Mouse (Mus musculus) intestine, embryonic 14.5 days (tissue): ENCODE measurements around the gene Sept14. TPM values are rescaled to one million over a fixed set of nuclear protein-coding genes. Genes with fewer than 3 reads are reported as not detected.

ENCODE experiments used
- ATAC-seq: fragments of 200-750 bp; cut with Nextera tagmentation; replicated peaks from 2 replicates; pipeline ENCODE4 v1.8.0; 2017; ENCODE audit warnings: low read depth, moderate number of reproducible peaks, moderate TSS enrichment, moderate library complexity; ENCODE audit not compliant: low FRiP score, low TSS enrichment
- DNase-seq: peaks from one replicate; pipeline ENCODE4 v3.0.0-alpha.2; 2018; ENCODE audit warnings: low spot score
- H3K27ac ChIP-seq: fragments of 300-500 bp; sonication (generic); 2 replicates; pipeline ENCODE4 v1.5.1; 2014; ENCODE audit warnings: low read depth, mild to moderate bottlenecking, control low read depth
- H3K27me3 ChIP-seq: fragments of 300-500 bp; sonication (generic); replicated peaks from 2 replicates; pipeline ENCODE4 v1.6.1; 2014; ENCODE audit warnings: low read length, control low read depth; ENCODE audit not compliant: control insufficient read depth, insufficient read depth
- H3K36me3 ChIP-seq: fragments of 300-500 bp; sonication (generic); 2 replicates; pipeline ENCODE4 v1.6.1; 2014; ENCODE audit warnings: low read length, control low read depth; ENCODE audit not compliant: control insufficient read depth, insufficient read depth
- H3K4me1 ChIP-seq: fragments of 300-500 bp; sonication (generic); replicated peaks from 2 replicates; pipeline ENCODE4 v1.6.1; 2014; ENCODE audit warnings: low read length, control low read depth, mixed read lengths; ENCODE audit not compliant: control insufficient read depth, insufficient read depth
- H3K4me2 ChIP-seq: fragments of 300-500 bp; sonication (generic); 2 replicates; pipeline ENCODE4 v1.6.1; 2014; ENCODE audit warnings: low read length
- H3K4me3 ChIP-seq: fragments of 300-500 bp; sonication (generic); 2 replicates; pipeline ENCODE4 v1.5.1; 2014; ENCODE audit warnings: low read depth, low read length, control low read depth, mixed read lengths
- H3K9ac ChIP-seq: fragments of 300-500 bp; sonication (generic); 2 replicates; pipeline ENCODE4 v1.6.1; 2014; ENCODE audit warnings: mild to moderate bottlenecking, low read length
- H3K9me3 ChIP-seq: fragments of 300-500 bp; sonication (generic); 2 replicates; pipeline ENCODE4 v1.6.1; 2016; ENCODE audit warnings: low read length, control low read depth; ENCODE audit not compliant: control insufficient read depth
- WGBS: fragments of 180-500 bp; shearing (Covaris S2); extraction: QIAGEN DNeasy Blood & Tissue Kit; methylation state at CpG from one replicate; pipeline ENCODE4 v1.1.7; 2014; 5-methylcytosine and 5-hydroxymethylcytosine counted together
- polyA plus RNA-seq: library from polyadenylated mRNA; unstranded; fragments of >200 nt; fragmentation: Nextera tagmentation; extraction: Ambion mirVana; gene quantifications from 2 replicates; pipeline ENCODE4 v1.2.1, GENCODE M21; 2014

Gene Sept14
- not detected in 2 replicates for polyA plus RNA-seq

GRCm38 (mm10) chr5:129708412-129708811 lies at the start of gene Sept14:
Gene Sept14, minus strand, starts transcription at chr5:129708512.
- Histone ChIP-seq H3K4me3 (no peak within 1 kb of the TSS), H3K27ac (no peak within 1 kb of the TSS), H3K27me3 (no peaks in the 10 kb centered on the region; the same call in 1 of the 2 replicates), H3K9ac (no peak within 1 kb of the TSS), H3K36me3 (no peaks in the 10 kb centered on the region), H3K9me3 (no peaks in the 10 kb centered on the region), H3K4me1 (no peaks in the 10 kb centered on the region), H3K4me2 (no peak within 1 kb of the TSS)
- DNase-seq = no peak
- no peak for ATAC-seq
- WGBS = 62% methylated on average over 2 of the region's 2 CpGs

DNA sequence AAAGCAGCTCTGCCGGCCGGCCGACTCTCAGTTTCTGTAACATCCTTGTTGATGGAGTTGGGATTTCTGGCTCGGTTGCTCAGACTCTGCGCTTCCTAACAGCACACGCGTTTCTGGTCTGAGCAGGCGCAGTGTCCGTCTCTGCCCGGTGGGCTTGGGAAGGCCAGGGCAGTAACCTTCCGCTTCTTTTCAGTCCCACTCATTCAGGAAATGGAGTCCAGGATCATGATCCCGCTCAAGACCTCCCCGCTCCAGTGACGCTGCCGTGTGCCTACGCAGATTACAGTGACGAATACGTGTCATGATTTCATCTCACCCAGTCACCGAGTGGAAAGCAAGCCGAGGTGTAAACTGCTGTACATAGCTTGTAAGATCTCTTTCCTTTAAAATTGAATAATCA lies 48.6 kb upstream of the Sept14 start:
- no peak for DNase-seq
- ATAC-seq = no peak
- Histone ChIP-seq H3K9ac (no peak overlapping the region), H3K27ac (no peak overlapping the region), H3K9me3 (no peaks in the 10 kb centered on the region), H3K4me3 (no peak overlapping the region), H3K27me3 (no peaks in the 10 kb centered on the region), H3K36me3 (peaks cover 36% of the 10 kb centered on the region), H3K4me1 (no peaks in the 10 kb centered on the region), H3K4me2 (no peak overlapping the region)
- 93% methylated on average over 20 of the region's 20 CpGs for WGBS

DNA sequence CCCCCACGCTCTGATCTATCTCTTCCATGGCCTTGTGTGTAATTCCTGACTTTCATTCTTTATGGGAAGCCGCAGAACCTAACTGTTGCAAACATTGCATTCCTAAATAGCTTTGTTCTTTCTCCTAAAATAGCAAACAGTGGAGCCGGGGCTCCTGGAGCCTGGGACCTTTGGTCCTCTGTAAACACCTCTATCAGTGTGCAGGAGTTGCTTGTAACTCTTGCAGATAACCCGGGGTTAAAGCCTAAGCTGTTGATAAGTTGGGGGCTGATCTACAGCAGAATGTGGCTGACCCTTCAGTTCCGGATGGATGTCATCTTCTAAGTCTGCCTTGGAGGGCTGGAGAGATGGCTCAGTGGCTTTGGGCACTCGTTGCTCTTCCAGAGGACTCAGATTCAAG lies 35.7 kb upstream of the Sept14 start:
- Histone ChIP-seq H3K4me3 (no peak overlapping the region), H3K4me2 (no peak overlapping the region), H3K9me3 (no peaks in the 10 kb centered on the region), H3K27ac (no peak overlapping the region), H3K4me1 (no peaks in the 10 kb centered on the region), H3K27me3 (no peaks in the 10 kb centered on the region), H3K36me3 (peaks cover 57% of the 10 kb centered on the region), H3K9ac (no peak overlapping the region)
- ATAC-seq (no peak), DNase-seq (no peak)
- WGBS = 30% methylated on average over 6 of the region's 6 CpGs

DNA sequence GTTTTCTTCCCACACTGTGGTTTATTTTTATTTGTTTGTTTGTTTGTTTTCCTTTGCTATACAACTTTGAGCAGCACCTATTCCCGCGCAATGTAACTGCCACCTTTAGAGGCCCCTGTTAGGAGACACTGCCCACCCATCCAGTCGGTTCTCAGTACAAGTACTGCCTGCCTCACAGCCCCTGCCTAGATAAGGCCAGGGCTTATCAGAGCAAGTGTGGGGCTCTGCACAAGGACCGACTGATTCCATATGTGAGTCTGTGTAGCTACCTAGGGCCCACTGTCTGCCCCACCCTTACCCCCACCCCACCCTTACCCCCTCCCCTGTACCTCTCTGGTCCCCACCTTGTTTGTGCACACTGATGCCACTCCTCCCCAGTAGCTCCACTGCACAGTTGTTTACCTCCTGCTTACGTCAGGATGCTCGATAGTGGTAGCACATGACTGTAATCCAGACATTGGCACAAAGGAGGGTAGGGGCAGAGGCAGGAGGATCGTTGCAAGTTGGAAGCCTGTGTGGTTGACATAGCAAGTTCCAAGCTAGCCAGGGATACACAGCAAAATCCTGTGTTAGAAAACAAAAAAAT lies 34.7 kb upstream of the Sept14 start:
- H3K4me2 ChIP-seq = no peak overlapping the region
- WGBS = 68% methylated on average over 7 of the region's 7 CpGs
- H3K4me3 ChIP-seq = no peak overlapping the region
- H3K27ac ChIP-seq = no peak overlapping the region
- DNase-seq = no peak
- H3K9ac ChIP-seq = no peak overlapping the region
- H3K27me3 ChIP-seq = no peaks in the 10 kb centered on the region
- no peaks in the 10 kb centered on the region for H3K4me1 ChIP-seq
- peak; percentile 79 for ATAC-seq
- peaks cover 48% of the 10 kb centered on the region for H3K36me3 ChIP-seq
- no peaks in the 10 kb centered on the region for H3K9me3 ChIP-seq

GRCm38 (mm10) chr5:129740976-129741375 lies 32.7 kb upstream of the Sept14 start:
- WGBS = 100% methylated on average over 1 of the region's 1 CpGs
- H3K4me2 ChIP-seq = no peak overlapping the region
- ATAC-seq (no peak), DNase-seq (no peak)
- no peak overlapping the region for H3K4me3 ChIP-seq
- no peaks in the 10 kb centered on the region for H3K27me3 ChIP-seq
- H3K9me3 ChIP-seq = no peaks in the 10 kb centered on the region
- peaks cover 30% of the 10 kb centered on the region for H3K36me3 ChIP-seq
- no peak overlapping the region for H3K27ac ChIP-seq
- H3K9ac ChIP-seq = no peak overlapping the region
- no peaks in the 10 kb centered on the region for H3K4me1 ChIP-seq

GRCm38 (mm10) chr5:129731021-129731420 lies 22.7 kb upstream of the Sept14 start:
- no peaks in the 10 kb centered on the region for H3K36me3 ChIP-seq
- H3K9ac ChIP-seq = no peak overlapping the region
- H3K9me3 ChIP-seq = no peaks in the 10 kb centered on the region
- peaks cover 29% of the 10 kb centered on the region for H3K4me1 ChIP-seq
- H3K27me3 ChIP-seq = no peaks in the 10 kb centered on the region
- DNase-seq (no peak), ATAC-seq (no peak)
- 52% methylated on average over 5 of the region's 5 CpGs for WGBS
- H3K4me3 ChIP-seq = no peak overlapping the region
- H3K27ac ChIP-seq = no peak overlapping the region
- H3K4me2 ChIP-seq = no peak overlapping the region

DNA sequence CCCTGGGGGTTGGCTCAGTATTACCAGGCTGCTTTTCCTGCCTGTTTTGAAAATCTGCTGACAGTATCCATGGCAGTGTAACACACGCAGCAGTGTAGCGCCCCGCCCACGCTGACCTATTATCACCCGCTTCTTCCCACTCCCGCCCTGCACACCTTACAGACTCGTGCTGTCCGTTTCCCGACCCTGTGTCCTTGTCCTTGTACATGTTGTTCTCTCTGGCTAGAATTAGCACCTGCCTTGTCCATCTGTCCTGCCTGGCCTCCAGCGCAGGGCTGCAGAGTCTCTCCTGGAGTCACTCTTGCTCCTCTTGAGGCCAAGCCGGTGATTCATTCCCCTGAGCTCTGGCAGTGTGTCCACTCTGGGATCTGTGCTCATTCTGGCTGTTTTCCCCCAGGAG lies 22.0 kb upstream of the Sept14 start:
- no peak for DNase-seq
- ATAC-seq = no peak
- WGBS = 57% methylated on average over 11 of the region's 11 CpGs
- Histone ChIP-seq H3K9ac (no peak overlapping the region), H3K9me3 (no peaks in the 10 kb centered on the region), H3K36me3 (no peaks in the 10 kb centered on the region), H3K27ac (no peak overlapping the region), H3K4me3 (no peak overlapping the region), H3K27me3 (no peaks in the 10 kb centered on the region), H3K4me1 (peaks cover 29% of the 10 kb centered on the region), H3K4me2 (no peak overlapping the region)

DNA sequence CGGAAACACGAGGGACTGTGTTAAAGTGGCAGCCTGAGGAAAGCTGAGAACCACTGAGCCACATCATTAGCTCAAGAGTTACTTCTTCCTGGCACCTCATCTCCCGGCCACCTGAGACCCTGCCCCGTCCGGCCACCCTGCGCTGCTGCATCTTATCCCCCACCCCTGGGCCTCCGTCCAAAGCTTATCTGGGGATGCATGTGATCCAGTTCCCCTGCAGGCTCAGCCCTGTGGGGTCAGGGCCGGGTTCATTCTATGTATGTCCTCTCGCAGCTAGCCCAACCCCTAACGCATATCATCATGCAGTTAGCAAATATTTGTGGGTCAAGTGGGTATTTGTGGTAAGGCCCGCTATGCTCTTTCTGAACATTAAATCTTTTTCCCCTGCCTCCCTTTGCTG lies 21.0 kb upstream of the Sept14 start:
- ATAC-seq = no peak
- 42% methylated on average over 11 of the region's 11 CpGs for WGBS
- H3K4me3 ChIP-seq = no peak overlapping the region
- H3K9ac ChIP-seq = no peak overlapping the region
- no peak for DNase-seq
- H3K4me2 ChIP-seq = peak overlapping the region; percentile 18; the same call in 1 of the 2 replicates
- no peaks in the 10 kb centered on the region for H3K36me3 ChIP-seq
- peaks cover 29% of the 10 kb centered on the region for H3K4me1 ChIP-seq
- H3K27me3 ChIP-seq = no peaks in the 10 kb centered on the region
- H3K9me3 ChIP-seq = no peaks in the 10 kb centered on the region
- peak overlapping the region; percentile 51; the same call in 1 of the 2 replicates for H3K27ac ChIP-seq

DNA sequence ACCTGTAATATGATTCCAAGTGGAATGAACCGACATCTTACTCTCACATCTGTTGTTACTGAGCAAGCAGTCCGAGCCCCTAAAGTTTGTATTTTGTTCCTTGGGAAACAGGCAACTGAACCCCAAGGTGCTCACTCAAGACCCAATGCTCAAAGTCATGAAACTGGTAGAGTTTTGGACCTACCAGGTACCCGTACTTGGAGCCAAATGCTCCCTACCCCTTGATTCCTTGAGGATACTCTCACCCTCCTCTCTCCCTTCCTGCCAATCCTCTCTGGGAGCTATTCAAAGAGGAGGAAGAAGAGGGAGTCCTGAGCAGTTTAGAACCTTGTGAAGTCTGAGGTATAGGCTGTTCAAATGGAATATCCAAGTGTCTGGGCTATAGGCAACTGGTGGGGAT lies 18.5 kb upstream of the Sept14 start:
- no peak overlapping the region; the same call in 1 of the 2 replicates for H3K4me2 ChIP-seq
- H3K27ac ChIP-seq = no peak overlapping the region
- no peaks in the 10 kb centered on the region for H3K36me3 ChIP-seq
- H3K4me1 ChIP-seq = peaks cover 29% of the 10 kb centered on the region
- DNase-seq = peak; percentile 29
- no peak for ATAC-seq
- no peak overlapping the region for H3K9ac ChIP-seq
- no peaks in the 10 kb centered on the region for H3K9me3 ChIP-seq
- H3K4me3 ChIP-seq = no peak overlapping the region
- H3K27me3 ChIP-seq = no peaks in the 10 kb centered on the region
- 80% methylated on average over 3 of the region's 3 CpGs for WGBS
